Mouse (Mus musculus): ENCODE data around the gene Pdik1l. TPM values are rescaled to one million over a fixed set of nuclear protein-coding genes. Genes with fewer than 3 reads are reported as not detected.
A peak's percentile ranks its signal among the peaks of the same experiment; 100 is the strongest.

Pdik1l gene
- total RNA-seq, 1 experiment from 2014 or later: 36.1 TPM

GRCm38 (mm10) chr4:134245148-134245843 lies 42.4 kb downstream of the Pdik1l start, which contains the start of gene Zfp593:
Gene Zfp593, minus strand, starts transcription at chr4:134245592.
- peak; percentile 86 for ATAC-seq (replicated peaks; ENCODE audit: low read depth, poor library complexity, severe bottlenecking)

- ATAC-seq (replicated peaks; ENCODE audit: low read depth, poor library complexity, severe bottlenecking): no peak
These were observed 44.0 kb downstream of the Pdik1l start, which contains the start of gene E130218I03Rik for GRCm38 (mm10) chr4:134243516-134244250. Gene E130218I03Rik, plus strand, starts transcription at chr4:134243662.

- ATAC-seq (replicated peaks; ENCODE audit: low read depth, poor library complexity, severe bottlenecking): no peak
These were observed 49.0 kb downstream of the Pdik1l start for GRCm38 (mm10) chr4:134238686-134239085.

GRCm38 (mm10) chr4:134238279-134238651 lies 49.4 kb downstream of the Pdik1l start, which contains the start of gene Cnksr1:
Gene Cnksr1, minus strand, starts transcription at chr4:134238399.
- ATAC-seq (replicated peaks; ENCODE audit: low read depth, poor library complexity, severe bottlenecking): no peak

- no peak for ATAC-seq (replicated peaks; ENCODE audit: low read depth, poor library complexity, severe bottlenecking)
These were observed 50.0 kb downstream of the Pdik1l start for GRCm38 (mm10) chr4:134237582-134238278.

- ATAC-seq (replicated peaks; ENCODE audit: low read depth, poor library complexity, severe bottlenecking): no peak
These were observed 52.8 kb downstream of the Pdik1l start for GRCm38 (mm10) chr4:134234876-134235275.

- no peak for ATAC-seq (replicated peaks; ENCODE audit: low read depth, poor library complexity, severe bottlenecking)
These were observed 57.3 kb downstream of the Pdik1l start for GRCm38 (mm10) chr4:134230431-134230830.

GRCm38 (mm10) chr4:134227194-134227593 lies 60.5 kb downstream of the Pdik1l start, which contains the start of gene Catsper4:
Gene Catsper4, minus strand, starts transcription at chr4:134227383.
- no peak for ATAC-seq (replicated peaks; ENCODE audit: low read depth, poor library complexity, severe bottlenecking)

Other genes with a start within 250 kb of the Pdik1l start
- gene Zfp683, start 234.1 kb downstream of the Pdik1l start, total RNA-seq (2017): not detected in 2 replicates
- gene Crybg2, start 227.1 kb downstream of the Pdik1l start, total RNA-seq (2017): not detected in 2 replicates
- gene Cd52, start 192.8 kb downstream of the Pdik1l start, total RNA-seq (2017): 215 and 234 TPM in 2 replicates
- 10.6 and 13.3 TPM in 2 replicates for gene Ubxn11, start 185.3 kb downstream of the Pdik1l start, total RNA-seq (2017)
- gene Sh3bgrl3, start 159.1 kb downstream of the Pdik1l start, total RNA-seq (2017): 165 and 201 TPM in 2 replicates
- 25.2 and 51.2 TPM in 2 replicates for gene Cep85, start 100.8 kb downstream of the Pdik1l start, total RNA-seq (2017)
- gene Gm7534, start 84.9 kb downstream of the Pdik1l start, total RNA-seq (2017): not detected in 2 replicates
- not detected in 2 replicates for gene Catsper4, start 60.5 kb downstream of the Pdik1l start, total RNA-seq (2017)
- gene Cnksr1, start 49.5 kb downstream of the Pdik1l start, total RNA-seq (2017): not detected in 2 replicates
- 1.8 TPM in 1 of 2 replicates, not detected in the other for gene E130218I03Rik, start 44.2 kb downstream of the Pdik1l start, total RNA-seq (2017)
- gene Zfp593, start 42.3 kb downstream of the Pdik1l start, total RNA-seq (2017): 8.6 and 13.1 TPM in 2 replicates
- not detected in 2 replicates for gene Gm30191, start 41.0 kb downstream of the Pdik1l start, total RNA-seq (2017)
- not detected in 2 replicates for gene Grrp1, start 33.8 kb downstream of the Pdik1l start, total RNA-seq (2017)
- not detected in 2 replicates for gene Trim63, start 27.2 kb upstream of the Pdik1l start, total RNA-seq (2017)
- gene Slc30a2, start 55.3 kb upstream of the Pdik1l start, total RNA-seq (2017): not detected in 2 replicates
- not detected in 2 replicates for gene Extl1, start 96.0 kb upstream of the Pdik1l start, total RNA-seq (2017)
- 16.4 and 18.4 TPM in 2 replicates for gene Pafah2, start 108.4 kb upstream of the Pdik1l start, total RNA-seq (2017)
- 1,614 and 1,654 TPM in 2 replicates for gene Stmn1, start 180.4 kb upstream of the Pdik1l start, total RNA-seq (2017)
- 10.6 and 12.6 TPM in 2 replicates for gene Paqr7, start 208.8 kb upstream of the Pdik1l start, total RNA-seq (2017)
- 32.6 and 37.0 TPM in 2 replicates for gene Aunip, start 223.1 kb upstream of the Pdik1l start, total RNA-seq (2017)
- gene Mtfr1l, start 247.5 kb upstream of the Pdik1l start, total RNA-seq (2017): 46.2 and 52.7 TPM in 2 replicates